Mouse (Mus musculus) E14TG2a.4 (cell line): ENCODE measurements around the gene Hyal6.

Source experiments
- CTCF ChIP-seq: conservative IDR thresholded peaks from 2 replicates; pipeline ENCODE4 v1.5.1; 2014; ENCODE audit warnings: low read length
- POU5F1 ChIP-seq: IDR thresholded peaks from 2 replicates; pipeline ENCODE4 v1.6.1; 2014; ENCODE audit warnings: low read length, borderline replicate concordance

- TF ChIP-seq CTCF (peak; percentile 14), POU5F1 (no peak)
Observed at GRCm38 (mm10) chr6:24721317-24722099, 11.5 kb upstream of the Hyal6 start.
